ENCODE assay signal across 17 mouse cellular contexts in genomic region chr5:17828713-17829544, GRCm38 (mm10). TPM values are rescaled to one million over a fixed set of nuclear protein-coding genes. Genes with fewer than 3 reads are reported as not detected.
DNase-seq lines count a peak whose midpoint lies in the region; ATAC-seq and TF ChIP-seq lines count a peak whose summit lies in the region.
"Had no signal": no experiment of that assay in that cellular context is flagged by ENCODE, and none has a peak within 500 bp of the region (broad histone marks: within the 10 kb centered on the region; RNA-seq: fewer than 3 reads in every experiment).

No protein-coding gene starts in this region.

- H3K36me3 ChIP-seq in erythroblast, embryonic 14.5 days (ENCODE audit: control insufficient read depth), result no peaks in the 10 kb centered on the region
- no peaks in the 10 kb centered on the region for H3K36me3 ChIP-seq in liver, embryonic 13.5 days
- H3K36me3 ChIP-seq in spleen, adult 2 months (ENCODE audit: control insufficient read depth, insufficient read depth, low read length), result no peaks in the 10 kb centered on the region
- H3K36me3 ChIP-seq in midbrain, embryonic 14.5 days (ENCODE audit: control insufficient read depth, insufficient read depth, low read length), result no peaks in the 10 kb centered on the region
- H3K36me3 ChIP-seq: embryonic facial prominence, embryonic 13.5 days; midbrain, embryonic 12.5 days had no signal

- no peak for TF ChIP-seq CTCF in spleen, adult 2 months (IDR thresholded peaks at IDR 0.05; ENCODE audit: extremely low read depth, insufficient read depth, insufficient read length, insufficient replicate concordance)
- no peak for TF ChIP-seq CTCF in cerebellum, adult 2 months (IDR thresholded peaks at IDR 0.05; ENCODE audit: borderline replicate concordance, insufficient read depth, low read depth, low read length)

- peak overlapping the region; percentile 17; the same call in 1 of the 2 replicates for H3K9ac ChIP-seq in liver, embryonic 13.5 days
- no peak overlapping the region for H3K9ac ChIP-seq in midbrain, embryonic 14.5 days (replicated peaks; ENCODE audit: low read length)
- H3K9ac ChIP-seq: embryonic facial prominence, embryonic 13.5 days; forebrain, embryonic 13.5 days; midbrain, embryonic 12.5 days had no signal

- DNase-seq in spleen, adult 12 weeks (ENCODE audit: low spot score), result peak; percentile 10
- DNase-seq in spleen, adult 18-20 months, result no peak
- DNase-seq in liver, embryonic 13.5 days, result peak; percentile 32
- DNase-seq in spleen, adult 2 months (ENCODE audit: low read depth in 1 of 2, low spot score in 2 of 2), result no peak
- no peak for DNase-seq in cerebellum, adult 2 months
- DNase-seq in midbrain, embryonic 14.5 days, result no peak
- DNase-seq: adrenal gland, postnatal 10 days; gastrocnemius, postnatal 14 days; heart, postnatal 36 days; kidney, postnatal 10 days; lung, postnatal 14 days had no signal

- H3K9me3 ChIP-seq in erythroblast, embryonic 14.5 days (ENCODE audit: control insufficient read depth, low read length), result no peaks in the 10 kb centered on the region
- no peaks in the 10 kb centered on the region for H3K9me3 ChIP-seq in liver, embryonic 13.5 days (replicated peaks)
- H3K9me3 ChIP-seq in midbrain, embryonic 14.5 days (ENCODE audit: control insufficient read depth, low read length), result no peaks in the 10 kb centered on the region
- H3K9me3 ChIP-seq: embryonic facial prominence, embryonic 13.5 days; forebrain, embryonic 13.5 days; midbrain, embryonic 12.5 days had no signal

- peak overlapping the region; percentile 69 for H3K27ac ChIP-seq in liver, embryonic 13.5 days
- H3K27ac ChIP-seq in spleen, adult 2 months (ENCODE audit: insufficient read depth, low read length), result 0 out of 2 replicates have a peak overlapping the region, but pooled peaks have one; percentile 3
- H3K27ac ChIP-seq in cerebellum, adult 2 months (ENCODE audit: insufficient read depth, low read length), result no peak overlapping the region
- no peak overlapping the region for H3K27ac ChIP-seq in midbrain, embryonic 14.5 days (replicated peaks; ENCODE audit: low read depth, low read length)
- H3K27ac ChIP-seq: embryonic facial prominence, embryonic 13.5 days; forebrain, embryonic 13.5 days; midbrain, embryonic 12.5 days had no signal

- ATAC-seq in liver, embryonic 13.5 days (ENCODE audit: low read depth), result peak; percentile 99
- ATAC-seq in inflammation-experienced regulatory T-cells, adult 6 months, result no peak
- no peak for ATAC-seq in midbrain, embryonic 14.5 days (ENCODE audit: low FRiP score, low TSS enrichment)
- ATAC-seq: forebrain, embryonic 13.5 days had no signal

- H3K4me3 ChIP-seq in erythroblast, embryonic 14.5 days (replicated peaks), result peak overlapping the region; percentile 42
- H3K4me3 ChIP-seq in liver, embryonic 13.5 days (replicated peaks), result no peak overlapping the region
- H3K4me3 ChIP-seq in spleen, adult 2 months (ENCODE audit: extremely low read depth, insufficient read depth, insufficient read length), result no peak overlapping the region
- H3K4me3 ChIP-seq in cerebellum, adult 2 months (replicated peaks; ENCODE audit: insufficient read depth, low read depth, low read length), result no peak overlapping the region
- H3K4me3 ChIP-seq in midbrain, embryonic 14.5 days (replicated peaks; ENCODE audit: low read depth, low read length), result no peak overlapping the region
- H3K4me3 ChIP-seq: embryonic facial prominence, embryonic 13.5 days; forebrain, embryonic 13.5 days; midbrain, embryonic 12.5 days had no signal

- no peaks in the 10 kb centered on the region for H3K27me3 ChIP-seq in erythroblast, embryonic 14.5 days (ENCODE audit: control insufficient read depth)
- no peaks in the 10 kb centered on the region for H3K27me3 ChIP-seq in liver, embryonic 13.5 days
- no peaks in the 10 kb centered on the region for H3K27me3 ChIP-seq in spleen, adult 2 months (ENCODE audit: control insufficient read depth, insufficient read depth, low read length)
- no peaks in the 10 kb centered on the region for H3K27me3 ChIP-seq in cerebellum, adult 2 months (ENCODE audit: control insufficient read depth, insufficient read depth, low read length)
- H3K27me3 ChIP-seq in midbrain, embryonic 14.5 days (ENCODE audit: control insufficient read depth, insufficient read depth, low read length), result no peaks in the 10 kb centered on the region
- H3K27me3 ChIP-seq: embryonic facial prominence, embryonic 13.5 days; forebrain, embryonic 13.5 days; midbrain, embryonic 12.5 days had no signal

- 55% methylated on average over 15 of the region's 15 CpGs for WGBS in liver, embryonic 13.5 days (ENCODE audit: insufficient replicate concordance)
- 84% methylated on average over 15 of the region's 15 CpGs for WGBS in spleen, adult 2 months
- WGBS in cerebellum, adult 2 months, result 61% methylated on average over 15 of the region's 15 CpGs
- 77% methylated on average over 15 of the region's 15 CpGs for WGBS in midbrain, embryonic 14.5 days

- no peak for TF ChIP-seq POLR2A in spleen, adult 2 months (IDR thresholded peaks at IDR 0.05; ENCODE audit: low read depth, low read length)
- no peak for TF ChIP-seq POLR2A in cerebellum, adult 2 months (IDR thresholded peaks at IDR 0.05; ENCODE audit: borderline replicate concordance, insufficient read depth, low read length)

- peaks cover 20% of the 10 kb centered on the region for H3K4me1 ChIP-seq in erythroblast, embryonic 14.5 days (ENCODE audit: control insufficient read depth)
- H3K4me1 ChIP-seq in liver, embryonic 13.5 days (replicated peaks), result peaks cover 12% of the 10 kb centered on the region
- 0 out of 2 replicates have a peak, but pooled peaks cover 2% of the 10 kb centered on the region for H3K4me1 ChIP-seq in spleen, adult 2 months (ENCODE audit: control insufficient read depth, insufficient read depth, insufficient read length)
- no peaks in the 10 kb centered on the region; the same call in 1 of the 2 replicates for H3K4me1 ChIP-seq in cerebellum, adult 2 months (ENCODE audit: control insufficient read depth, insufficient read depth, low read length)
- no peaks in the 10 kb centered on the region for H3K4me1 ChIP-seq in midbrain, embryonic 14.5 days (ENCODE audit: control insufficient read depth, insufficient read depth, low read length)
- H3K4me1 ChIP-seq: embryonic facial prominence, embryonic 13.5 days; forebrain, embryonic 13.5 days; midbrain, embryonic 12.5 days had no signal

- H3K4me2 ChIP-seq in liver, embryonic 13.5 days, result peak overlapping the region; percentile 21; the same call in 1 of the 2 replicates
- no peak overlapping the region for H3K4me2 ChIP-seq in midbrain, embryonic 14.5 days (ENCODE audit: low read length)
- H3K4me2 ChIP-seq: embryonic facial prominence, embryonic 13.5 days; forebrain, embryonic 13.5 days; heart, embryonic 11.5 days; midbrain, embryonic 12.5 days had no signal

RNA-seq across cellular contexts. Expression of gene Cd36, which starts 59.7 kb away (rescaled TPM):
- polyA plus RNA-seq in erythroblast, embryonic 14.5 days (2012), result 0.11 and 0.12 TPM in 2 replicates
- polyA plus RNA-seq in liver, embryonic 13.5 days (2015; fragmentation: Nextera tagmentation; extraction: Ambion mirVana), result 16.0 and 19.8 TPM in 2 replicates
- 10.4 and 14.3 TPM in 2 replicates for polyA plus RNA-seq in spleen, adult 2 months (2012; rRNA removed)
- polyA plus RNA-seq in cerebellum, adult 2 months (2012; rRNA removed), result 0.35 and 0.38 TPM in 2 replicates
- under 1 TPM in 2 of 3 experiments, not detected in 1; 0.21 to 0.85 TPM for polyA plus RNA-seq in inflammation-experienced regulatory T-cells, adult 6 months (2017; shearing (Covaris generic))
- 3.7 and 6.2 TPM in 2 replicates for polyA plus RNA-seq in midbrain, embryonic 14.5 days (2014; fragmentation: Nextera tagmentation; extraction: Ambion mirVana)

Comparison
In these comparisons a context has a peak if more than half of its experiments do, and no peak if none do; other contexts are left out.
1. DNase-seq: peak in spleen, adult 12 weeks (single experiment) and liver, embryonic 13.5 days (single experiment); none in spleen, adult 18-20 months (0 of 2), spleen, adult 2 months (0 of 2), cerebellum, adult 2 months (0 of 2) and midbrain, embryonic 14.5 days (single experiment).
2. H3K27ac ChIP-seq: peak in liver, embryonic 13.5 days (single experiment) and spleen, adult 2 months (single experiment); none in cerebellum, adult 2 months (single experiment) and midbrain, embryonic 14.5 days (single experiment).